Mouse (Mus musculus): ENCODE results near the gene Opn5.

Gene Opn5

DNA sequence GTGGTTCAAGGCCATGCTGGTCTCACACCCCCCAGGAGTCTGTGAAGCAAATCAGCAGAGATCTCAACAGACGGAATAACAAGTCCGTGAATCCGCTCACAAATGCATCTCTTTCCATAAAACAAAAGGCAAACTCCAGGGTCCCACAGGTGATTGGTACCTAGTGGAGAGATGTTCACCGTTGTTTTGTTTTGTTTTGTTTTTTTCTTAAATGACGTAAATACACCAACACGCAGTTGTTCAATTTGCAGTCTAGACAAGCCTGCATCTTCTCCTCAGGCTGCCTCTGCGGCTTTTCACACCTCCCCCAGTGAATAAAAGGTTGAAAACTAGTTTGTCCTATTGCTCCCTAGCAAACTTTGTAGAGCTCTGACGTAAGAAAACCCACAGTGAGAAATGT, at the start of gene Opn5:
Gene Opn5 (minus strand): TSS at position 101 of the 400 bp plus-strand sequence.
- no peak for DNase-seq (ENCODE audit: low spot score)

GRCm38 (mm10) chr17:42658634-42659422, 47.6 kb upstream of the Opn5 start:
- DNase-seq (ENCODE audit: low spot score), result peak; percentile 61

DNA sequence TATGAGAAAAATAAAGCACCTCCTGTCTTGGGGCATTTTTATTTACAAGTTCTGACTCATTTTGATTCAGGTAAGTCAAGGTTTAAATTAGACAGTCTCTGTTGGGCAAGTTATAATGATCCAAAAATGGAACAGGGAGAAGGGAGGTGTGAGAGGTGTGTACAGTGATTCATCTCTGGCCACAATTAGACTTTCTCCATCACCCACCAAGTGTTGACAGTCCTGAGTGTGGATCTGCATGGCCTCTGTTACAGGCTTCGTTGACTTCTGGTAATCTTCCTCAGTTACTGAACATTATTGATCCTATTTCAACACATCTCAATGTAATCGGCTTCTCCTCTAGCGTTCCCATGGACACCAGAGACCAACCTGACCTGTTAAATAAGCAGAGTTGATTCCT, 32.2 kb upstream of the Opn5 start:
- DNase-seq (ENCODE audit: low spot score), result no peak

GRCm38 (mm10) chr17:42630206-42630605, 19.0 kb upstream of the Opn5 start:
- no peak for DNase-seq (ENCODE audit: low spot score)

GRCm38 (mm10) chr17:42613043-42613737, 2.0 kb upstream of the Opn5 start:
- peak; percentile 71 for DNase-seq (ENCODE audit: low spot score)

DNA sequence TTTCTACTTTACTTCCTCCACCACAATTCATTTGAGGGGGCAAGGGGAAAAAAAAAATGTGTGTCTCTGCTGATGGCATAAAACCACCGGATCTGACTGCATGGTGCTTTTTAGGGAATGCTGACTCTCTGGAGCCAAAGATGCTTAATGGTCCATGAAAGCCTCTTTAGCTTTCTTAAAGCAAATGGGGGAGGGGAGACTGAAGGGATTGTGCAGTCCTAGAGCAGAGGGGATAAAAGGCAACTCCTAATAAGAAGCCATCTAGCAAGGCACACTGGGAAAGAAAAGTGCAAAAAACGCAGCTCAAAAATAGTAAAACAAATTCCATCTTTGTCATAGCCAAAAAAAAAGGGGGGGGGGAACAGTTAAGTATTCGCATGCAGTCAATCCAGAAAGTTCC, 2.9 kb downstream of the Opn5 start:
- no peak for DNase-seq (ENCODE audit: low spot score)

GRCm38 (mm10) chr17:42602829-42603784, 8.1 kb downstream of the Opn5 start:
- peak; percentile 70 for DNase-seq (ENCODE audit: low spot score)

GRCm38 (mm10) chr17:42586486-42586885, 24.7 kb downstream of the Opn5 start:
- no peak for DNase-seq (ENCODE audit: low spot score)

GRCm38 (mm10) chr17:42583029-42583331, 28.2 kb downstream of the Opn5 start:
- no peak for DNase-seq (ENCODE audit: low spot score)

GRCm38 (mm10) chr17:42582281-42583028, 28.7 kb downstream of the Opn5 start:
- no peak for DNase-seq (ENCODE audit: low spot score)

DNA sequence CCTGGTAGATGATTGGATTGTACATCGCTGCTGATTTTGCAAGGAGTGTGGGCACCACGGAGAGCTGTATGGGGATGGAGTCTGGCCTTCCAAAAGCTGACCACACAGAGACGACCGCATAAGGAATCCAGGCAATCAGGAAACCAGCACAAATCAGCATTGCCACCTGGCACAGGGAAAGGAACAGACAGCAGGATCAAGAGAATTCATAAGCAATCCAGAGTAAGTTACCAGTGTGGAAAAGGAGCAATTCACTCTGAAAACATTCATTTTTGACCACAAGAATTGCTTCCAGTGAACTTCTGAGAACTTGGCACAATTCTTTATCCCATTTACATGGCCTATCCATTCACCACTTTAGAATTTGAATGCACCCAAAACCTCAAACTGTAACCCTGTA, 30.6 kb downstream of the Opn5 start:
- no peak for DNase-seq (ENCODE audit: low spot score)

GRCm38 (mm10) chr17:42580196-42580595, 31.0 kb downstream of the Opn5 start:
- DNase-seq (ENCODE audit: low spot score), result no peak

GRCm38 (mm10) chr17:42576671-42577168, 34.5 kb downstream of the Opn5 start:
- no peak for DNase-seq (ENCODE audit: low spot score)

GRCm38 (mm10) chr17:42573786-42574185, 37.4 kb downstream of the Opn5 start:
- DNase-seq (ENCODE audit: low spot score), result no peak

DNA sequence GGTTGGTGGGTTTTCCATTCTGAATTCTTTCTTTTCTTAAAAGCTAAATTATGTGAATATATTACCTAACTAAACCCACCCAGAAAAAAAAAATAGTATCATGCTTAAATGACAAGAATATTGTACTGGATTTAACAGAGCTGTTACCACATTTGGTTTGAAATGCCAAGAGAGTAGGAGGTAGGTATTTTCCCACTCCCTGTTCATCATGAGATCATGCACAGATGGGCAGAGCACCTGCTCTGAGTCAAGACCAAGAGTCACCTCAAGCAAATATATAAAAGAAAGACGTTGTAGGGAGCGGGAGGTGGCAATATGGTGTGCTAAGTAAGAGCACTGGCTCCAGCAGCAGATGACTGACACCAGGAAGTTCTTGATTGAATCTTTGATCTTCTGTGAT, 61.6 kb downstream of the Opn5 start:
- no peak for DNase-seq (ENCODE audit: low spot score)

DNA sequence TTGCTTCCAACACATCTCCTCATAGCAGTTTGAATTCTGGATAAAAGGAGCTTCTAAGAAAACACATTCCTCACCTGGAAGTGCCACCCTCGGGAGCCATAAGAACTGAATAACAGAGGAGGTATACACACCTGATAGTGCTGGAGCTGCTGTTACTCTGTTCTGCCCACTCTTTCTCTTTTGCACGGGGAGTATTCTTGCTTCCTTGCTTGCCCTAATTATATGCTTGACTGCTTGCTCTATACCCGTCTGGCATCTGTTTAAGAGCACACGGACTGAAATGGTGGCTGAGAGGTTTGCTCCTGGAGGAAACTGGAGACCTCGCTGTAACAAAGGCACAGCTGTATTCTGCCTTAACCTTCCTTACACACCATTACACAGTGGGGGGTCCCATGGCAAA, 81.0 kb downstream of the Opn5 start:
- no peak for DNase-seq (ENCODE audit: low spot score)

DNA sequence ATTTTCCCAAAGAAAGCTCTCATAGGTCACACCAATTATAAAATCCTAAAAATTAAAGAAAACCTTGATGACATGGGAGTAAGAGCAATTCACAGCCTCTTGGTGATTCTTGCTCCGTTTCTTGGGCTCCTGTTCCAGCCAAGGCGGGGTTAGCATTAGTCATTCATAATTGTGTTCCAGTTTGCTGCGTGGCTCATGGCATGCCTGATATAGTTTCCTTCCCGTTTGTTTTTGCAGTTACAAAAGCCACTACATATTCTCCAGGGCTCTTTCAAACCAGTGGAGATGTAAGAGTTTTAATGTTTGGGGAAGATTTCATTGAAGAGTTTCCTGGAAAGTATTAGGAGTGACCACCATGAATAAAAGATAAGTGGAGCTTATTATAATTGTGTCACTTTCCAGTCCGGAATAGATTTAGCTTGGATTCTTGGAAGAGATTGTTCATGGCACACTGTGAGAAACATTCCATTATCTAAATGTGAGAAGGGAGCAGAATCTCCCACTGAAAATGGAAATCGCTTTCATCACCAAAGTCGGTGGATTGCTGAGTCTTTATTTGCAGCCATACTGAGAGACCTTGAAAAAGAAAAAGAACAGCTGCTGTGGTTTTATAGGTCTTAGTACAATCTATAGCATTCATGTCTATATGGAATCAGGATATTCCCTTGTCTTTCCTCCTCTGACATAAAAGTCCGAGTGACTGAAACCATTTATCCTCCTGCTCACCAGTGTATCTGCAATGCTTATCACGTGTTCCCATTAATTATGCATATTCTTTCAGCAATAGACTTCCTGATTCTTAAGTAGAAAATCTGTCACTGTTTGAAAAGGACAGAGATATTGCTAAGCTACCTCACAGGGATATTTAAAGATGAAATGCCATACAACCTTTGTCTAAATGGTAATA, 101.6 kb downstream of the Opn5 start:
- no peak for DNase-seq (ENCODE audit: low spot score)
